Mouse (Mus musculus): ENCODE results near the gene Dppa3. TPM values are rescaled to one million over a fixed set of nuclear protein-coding genes. Genes with fewer than 3 reads are reported as not detected.

Gene Dppa3
- polyA plus RNA-seq (2011; ENCODE audit: insufficient read depth, insufficient read length, low replicate concordance, missing spikeins), result 1.8 TPM in 1 of 2 replicates, not detected in the other

DNA sequence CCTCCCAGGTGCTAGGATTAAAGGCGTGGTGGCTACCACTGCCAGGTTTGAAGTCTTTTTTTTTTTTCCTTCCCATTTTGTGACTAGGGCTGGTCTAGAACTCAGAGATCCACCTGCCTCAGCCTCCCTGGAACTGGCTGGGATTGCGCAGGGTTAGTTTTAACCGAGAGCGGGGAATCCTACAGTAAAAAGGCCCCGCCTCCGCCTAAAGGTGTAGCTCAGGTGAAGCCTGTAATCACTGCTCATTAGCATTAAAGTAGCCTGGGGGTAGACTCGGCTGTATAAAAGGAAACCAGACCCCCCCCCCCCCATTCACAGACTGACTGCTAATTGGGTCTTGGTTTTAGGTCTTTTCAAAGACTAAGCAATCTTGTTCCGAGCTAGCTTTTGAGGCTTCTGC is at the start of gene Dppa3:
Dppa3 (plus strand) TSS at position 301 of the 400 bp plus-strand sequence.
- Histone ChIP-seq H3K27ac (ENCODE audit: control insufficient read depth, insufficient read depth, low read depth, low read length, poor library complexity) (no peak within 1 kb of the TSS), H3K4me3 (replicated peaks; ENCODE audit: control insufficient read depth, low read depth, low read length) (no peak within 1 kb of the TSS), H3K4me1 (ENCODE audit: control insufficient read depth, insufficient read depth, low read length) (no peaks in the 10 kb centered on the region)
- TF ChIP-seq CTCF (IDR thresholded peaks at IDR 0.05; ENCODE audit: control insufficient read depth, insufficient read depth, low read length), result no peak
- TF ChIP-seq POLR2A (IDR thresholded peaks at IDR 0.05; ENCODE audit: borderline replicate concordance, control insufficient read depth, low read depth, low read length), result no peak
- WGBS, result 82% methylated on average over 8 of the region's 8 CpGs

DNA sequence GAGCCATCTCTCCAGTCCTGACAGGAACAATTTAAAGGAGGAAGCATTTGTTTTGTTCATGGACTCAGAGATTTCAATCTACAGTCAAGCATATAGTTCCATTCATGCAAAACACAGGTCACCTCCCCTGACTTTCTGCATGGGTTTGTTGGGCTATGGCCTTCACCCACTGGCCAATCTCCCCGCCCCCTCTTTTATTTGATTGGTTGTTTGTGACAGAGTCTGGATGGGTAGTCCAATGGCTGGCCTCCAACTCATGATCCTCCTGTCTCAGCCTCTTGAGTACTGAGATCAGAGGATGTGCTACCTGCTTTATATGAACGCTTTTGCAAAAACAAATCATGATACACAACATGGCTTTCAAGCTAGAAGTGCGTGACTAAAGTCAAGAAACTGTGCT is 49.2 kb upstream of the Dppa3 start:
- H3K27ac ChIP-seq (ENCODE audit: control insufficient read depth, insufficient read depth, low read depth, low read length, poor library complexity), result no peak overlapping the region

GRCm38 (mm10) chr6:122579086-122579485 is 47.1 kb upstream of the Dppa3 start:
- TF ChIP-seq POLR2A (IDR thresholded peaks at IDR 0.05; ENCODE audit: borderline replicate concordance, control insufficient read depth, low read depth, low read length), result no peak
- no peak for TF ChIP-seq CTCF (IDR thresholded peaks at IDR 0.05; ENCODE audit: control insufficient read depth, insufficient read depth, low read length)
- Histone ChIP-seq H3K4me3 (replicated peaks; ENCODE audit: control insufficient read depth, low read depth, low read length) (no peak overlapping the region), H3K4me1 (ENCODE audit: control insufficient read depth, insufficient read depth, low read length) (no peaks in the 10 kb centered on the region; the same call in 1 of the 2 replicates), H3K27ac (ENCODE audit: control insufficient read depth, insufficient read depth, low read depth, low read length, poor library complexity) (no peak overlapping the region)
- 86% methylated on average over 1 of the region's 1 CpGs for WGBS

More for the DNA sequence above, 49.2 kb upstream of the Dppa3 start:
- Histone ChIP-seq H3K4me1 (ENCODE audit: control insufficient read depth, insufficient read depth, low read length) (no peaks in the 10 kb centered on the region; the same call in 1 of the 2 replicates), H3K4me3 (replicated peaks; ENCODE audit: control insufficient read depth, low read depth, low read length) (no peak overlapping the region)
- 87% methylated on average over 3 of the region's 3 CpGs for WGBS
- TF ChIP-seq POLR2A (IDR thresholded peaks at IDR 0.05; ENCODE audit: borderline replicate concordance, control insufficient read depth, low read depth, low read length) (no peak), CTCF (IDR thresholded peaks at IDR 0.05; ENCODE audit: control insufficient read depth, insufficient read depth, low read length) (no peak)

GRCm38 (mm10) chr6:122591027-122591758 is 35.0 kb upstream of the Dppa3 start:
- Histone ChIP-seq H3K4me1 (ENCODE audit: control insufficient read depth, insufficient read depth, low read length) (no peaks in the 10 kb centered on the region), H3K4me3 (replicated peaks; ENCODE audit: control insufficient read depth, low read depth, low read length) (no peak overlapping the region), H3K27ac (ENCODE audit: control insufficient read depth, insufficient read depth, low read depth, low read length, poor library complexity) (no peak overlapping the region)
- no peak for TF ChIP-seq CTCF (IDR thresholded peaks at IDR 0.05; ENCODE audit: control insufficient read depth, insufficient read depth, low read length)
- no peak for TF ChIP-seq POLR2A (IDR thresholded peaks at IDR 0.05; ENCODE audit: borderline replicate concordance, control insufficient read depth, low read depth, low read length)
- WGBS, result 87% methylated on average over 13 of the region's 13 CpGs

DNA sequence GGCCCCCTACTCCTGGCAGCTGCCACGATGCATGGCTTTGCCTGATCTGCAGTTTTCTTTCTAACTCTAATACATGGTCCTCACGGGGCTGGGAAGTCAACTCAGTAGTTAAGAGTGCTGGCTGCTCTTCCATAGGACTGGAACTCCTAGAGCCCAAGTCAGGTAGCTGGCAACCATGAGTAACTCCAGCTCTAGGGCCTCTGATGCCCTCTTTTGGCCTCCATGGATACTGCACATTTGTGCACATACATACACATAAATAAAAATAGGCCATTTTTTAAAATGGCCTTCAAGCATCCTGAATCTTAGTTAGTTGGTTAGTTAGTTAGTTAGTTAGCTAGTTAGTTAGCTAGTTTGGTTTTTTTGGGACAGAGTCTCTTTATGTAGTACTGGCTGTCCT is 33.3 kb upstream of the Dppa3 start:
- H3K4me1 ChIP-seq (ENCODE audit: control insufficient read depth, insufficient read depth, low read length), result no peaks in the 10 kb centered on the region
- WGBS, result 97% methylated on average over 2 of the region's 2 CpGs
- H3K4me3 ChIP-seq (replicated peaks; ENCODE audit: control insufficient read depth, low read depth, low read length), result no peak overlapping the region
- TF ChIP-seq CTCF (IDR thresholded peaks at IDR 0.05; ENCODE audit: control insufficient read depth, insufficient read depth, low read length) (no peak), POLR2A (IDR thresholded peaks at IDR 0.05; ENCODE audit: borderline replicate concordance, control insufficient read depth, low read depth, low read length) (no peak)
- H3K27ac ChIP-seq (ENCODE audit: control insufficient read depth, insufficient read depth, low read depth, low read length, poor library complexity), result no peak overlapping the region

DNA sequence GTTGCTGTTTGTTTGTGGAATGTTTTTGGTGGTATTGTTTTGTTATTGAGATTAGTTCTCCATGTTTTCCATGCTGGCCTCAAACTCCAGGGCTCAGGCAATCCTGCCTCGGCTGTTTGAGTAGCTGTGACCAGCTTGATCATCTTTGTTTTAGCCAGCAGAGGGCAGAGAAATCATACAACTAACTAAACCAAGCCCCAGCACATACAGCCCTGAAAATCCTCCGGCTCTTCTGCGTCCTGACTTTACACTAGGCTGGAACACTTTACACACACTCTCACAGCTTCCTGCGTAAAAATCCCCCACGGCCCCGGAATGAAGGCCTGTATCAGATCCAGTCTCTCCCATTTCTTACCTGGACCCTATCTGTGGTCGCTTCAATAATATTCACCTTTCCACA is 30.6 kb upstream of the Dppa3 start:
- no peak for TF ChIP-seq POLR2A (IDR thresholded peaks at IDR 0.05; ENCODE audit: borderline replicate concordance, control insufficient read depth, low read depth, low read length)
- no peak for TF ChIP-seq CTCF (IDR thresholded peaks at IDR 0.05; ENCODE audit: control insufficient read depth, insufficient read depth, low read length)
- Histone ChIP-seq H3K4me1 (ENCODE audit: control insufficient read depth, insufficient read depth, low read length) (peaks cover 1% of the 10 kb centered on the region), H3K4me3 (replicated peaks; ENCODE audit: control insufficient read depth, low read depth, low read length) (no peak overlapping the region), H3K27ac (ENCODE audit: control insufficient read depth, insufficient read depth, low read depth, low read length, poor library complexity) (no peak overlapping the region)
- 45% methylated on average over 7 of the region's 7 CpGs for WGBS

DNA sequence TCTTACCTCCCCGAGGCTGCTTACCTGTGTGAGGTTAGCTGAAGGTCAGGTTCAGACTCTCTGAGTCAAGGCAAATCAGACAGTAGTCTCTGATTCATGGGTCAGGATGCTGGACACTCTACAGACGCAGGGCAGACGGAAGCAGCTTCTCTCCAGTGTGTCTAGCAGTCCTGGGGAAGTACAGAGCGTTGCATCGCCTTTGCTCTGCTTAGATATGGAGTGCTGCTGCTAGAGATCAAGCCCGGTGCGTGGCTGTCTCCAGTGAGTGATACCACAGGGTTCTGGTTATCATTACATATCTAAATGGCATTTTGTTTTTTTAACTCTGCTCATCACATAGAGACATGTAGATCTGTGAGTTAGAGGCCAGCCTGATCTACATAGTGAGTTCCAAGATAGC is 29.6 kb upstream of the Dppa3 start:
- no peak for TF ChIP-seq POLR2A (IDR thresholded peaks at IDR 0.05; ENCODE audit: borderline replicate concordance, control insufficient read depth, low read depth, low read length)
- TF ChIP-seq CTCF (IDR thresholded peaks at IDR 0.05; ENCODE audit: control insufficient read depth, insufficient read depth, low read length), result no peak
- 70% methylated on average over 7 of the region's 7 CpGs for WGBS
- Histone ChIP-seq H3K4me1 (ENCODE audit: control insufficient read depth, insufficient read depth, low read length) (peaks cover 1% of the 10 kb centered on the region), H3K27ac (ENCODE audit: control insufficient read depth, insufficient read depth, low read depth, low read length, poor library complexity) (no peak overlapping the region), H3K4me3 (replicated peaks; ENCODE audit: control insufficient read depth, low read depth, low read length) (no peak overlapping the region)

DNA sequence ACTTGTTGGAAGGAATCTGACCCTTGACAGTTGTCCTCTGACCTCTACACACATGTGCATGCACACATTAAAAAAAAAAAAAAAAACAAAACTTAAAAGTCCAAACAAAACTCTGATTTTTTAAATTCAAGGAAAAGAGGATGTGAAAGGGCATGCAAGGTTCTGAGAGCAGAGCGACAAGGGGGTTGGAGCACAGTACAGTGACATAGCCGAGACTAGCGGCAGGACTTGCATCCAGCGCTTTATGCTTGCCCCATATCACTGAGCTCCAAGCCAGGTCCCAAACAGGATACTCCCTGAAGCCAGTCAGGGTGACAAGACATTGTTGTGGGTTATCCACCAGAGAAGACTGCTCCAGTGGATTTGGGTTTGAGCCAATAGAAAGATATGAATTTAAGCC is 28.2 kb upstream of the Dppa3 start:
- no peak overlapping the region; the same call in 1 of the 2 replicates for H3K27ac ChIP-seq (ENCODE audit: control insufficient read depth, insufficient read depth, low read depth, low read length, poor library complexity)
- peak overlapping the region; percentile 35 for H3K4me3 ChIP-seq (replicated peaks; ENCODE audit: control insufficient read depth, low read depth, low read length)
- TF ChIP-seq POLR2A (IDR thresholded peaks at IDR 0.05; ENCODE audit: borderline replicate concordance, control insufficient read depth, low read depth, low read length) (no peak), CTCF (IDR thresholded peaks at IDR 0.05; ENCODE audit: control insufficient read depth, insufficient read depth, low read length) (no peak)
- WGBS, result 62% methylated on average over 4 of the region's 4 CpGs
- peaks cover 1% of the 10 kb centered on the region for H3K4me1 ChIP-seq (ENCODE audit: control insufficient read depth, insufficient read depth, low read length)

Measured in bone marrow, adult 2 months (tissue).